Mouse (Mus musculus) liver, embryonic 14.5 days (tissue): Measurements from ENCODE around the gene Neurog3. TPM values are rescaled to one million over a fixed set of nuclear protein-coding genes. Genes with fewer than 3 reads are reported as not detected.

ENCODE experiments used
- ATAC-seq: fragments of 200-750 bp; cut with Nextera tagmentation; 2 replicates; pipeline ENCODE4 v1.8.0; 2017; ENCODE audit warnings: moderate number of reproducible peaks, mild to moderate bottlenecking, moderate library complexity; ENCODE audit not compliant: insufficient read depth
- DNase-seq, 3 experiments: peaks; one replicate each; pipeline ENCODE4 v3.0.0-alpha.2; 2012 to 2013; ENCODE audit warnings: low read depth in 3 of 3, low spot score in 3 of 3
- H3K27ac ChIP-seq: fragments of 300-500 bp; sonication (generic); 2 replicates; pipeline ENCODE4 v1.5.1; 2014; ENCODE audit warnings: moderate library complexity, mild to moderate bottlenecking, control low read depth, inconsistent platforms
- H3K27me3 ChIP-seq: fragments of 300-500 bp; sonication (generic); 2 replicates; pipeline ENCODE4 v1.6.1; 2014; ENCODE audit warnings: mild to moderate bottlenecking, low read length, moderate library complexity; ENCODE audit not compliant: control insufficient read depth, insufficient read depth
- H3K36me3 ChIP-seq: fragments of 300-500 bp; sonication (generic); replicated peaks from 2 replicates; pipeline ENCODE4 v1.6.1; 2014; ENCODE audit warnings: low read depth; ENCODE audit not compliant: control insufficient read depth, insufficient read depth
- H3K4me1 ChIP-seq, 2 experiments: fragments of 200-500 bp in 1 of 2; fragments of 300-500 bp in 1 of 2; sonication (generic) in 1 of 2; replicated peaks; 2 replicates each; pipeline ENCODE4 v1.6.1; 2012 to 2014; ENCODE audit warnings: antibody characterized with exemption in 1 of 2, inconsistent platforms in 1 of 2, low read length in 1 of 2; ENCODE audit not compliant: control insufficient read depth in 2 of 2, insufficient read depth in 2 of 2
- H3K4me2 ChIP-seq: fragments of 300-500 bp; sonication (generic); 2 replicates; pipeline ENCODE4 v1.6.1; 2014; ENCODE audit warnings: low read depth, mild to moderate bottlenecking, control low read depth, moderate library complexity
- H3K4me3 ChIP-seq, 2 experiments: fragments of 200-500 bp in 1 of 2; fragments of 300-500 bp in 1 of 2; sonication (generic) in 1 of 2; 2 replicates each; pipeline ENCODE4 v1.5.1; 2012 to 2014; ENCODE audit warnings: low read depth in 2 of 2, low read length in 2 of 2, mild to moderate bottlenecking in 2 of 2, control low read depth in 1 of 2, inconsistent platforms in 1 of 2, moderate library complexity in 1 of 2; ENCODE audit not compliant: insufficient read depth in 1 of 2
- H3K9ac ChIP-seq: fragments of 300-500 bp; sonication (generic); replicated peaks from 2 replicates; pipeline ENCODE4 v1.6.1; 2014; ENCODE audit warnings: mild to moderate bottlenecking, control low read depth, moderate library complexity
- H3K9me3 ChIP-seq: fragments of 300-500 bp; sonication (generic); 2 replicates; pipeline ENCODE4 v1.6.1; 2016; ENCODE audit warnings: low read length, mixed read lengths; ENCODE audit not compliant: control insufficient read depth
- CTCF ChIP-seq: IDR thresholded peaks from 2 replicates; pipeline ENCODE4 v1.5.1; 2016; ENCODE audit warnings: antibody characterized with exemption, low read depth, control low read depth
- EP300 ChIP-seq: IDR thresholded peaks from 2 replicates; pipeline ENCODE4 v1.6.1; 2016; ENCODE audit warnings: antibody characterized with exemption, low read depth
- WGBS: fragments of 180-500 bp; shearing (Covaris S2); extraction: QIAGEN DNeasy Blood & Tissue Kit; methylation state at CpG from one replicate; pipeline ENCODE4 v1.1.7; 2014; ENCODE audit not compliant: insufficient replicate concordance; 5-methylcytosine and 5-hydroxymethylcytosine counted together
- polyA plus RNA-seq, 2 experiments: library from polyadenylated mRNA; depleted of rRNA in 1 of 2; stranded (reverse) in 1 of 2; unstranded in 1 of 2; fragments of >200 nt; fragmentation: Nextera tagmentation in 1 of 2; extraction: Ambion mirVana in 1 of 2; gene quantifications; 2 replicates each; pipeline versions ENCODE4 v1.2.1 to v1.2.3; 2012 to 2014

Gene Neurog3
- polyA plus RNA-seq (2012; rRNA removed) (0.06 and 0.16 TPM in 2 replicates), polyA plus RNA-seq (2014; fragmentation: Nextera tagmentation; extraction: Ambion mirVana) (not detected in 2 replicates)

GRCm38 (mm10) chr10:62132691-62133281, at the start of gene Neurog3:
Neurog3 (plus strand) TSS chr10:62133090.
- Histone ChIP-seq H3K4me2 (no peak within 1 kb of the TSS), H3K4me3 (no peak within 1 kb of the TSS), H3K4me1 (no peaks in the 10 kb centered on the region), H3K36me3 (no peaks in the 10 kb centered on the region), H3K9ac (no peak within 1 kb of the TSS), H3K27me3 (peaks cover 75% of the 10 kb centered on the region), H3K27ac (no peak within 1 kb of the TSS), H3K9me3 (no peaks in the 10 kb centered on the region)
- no peak for TF ChIP-seq CTCF
- TF ChIP-seq EP300: no peak
- WGBS: 1% methylated on average over 29 of the region's 29 CpGs
- DNase-seq: no peak
- no peak for ATAC-seq

GRCm38 (mm10) chr10:62086044-62086443, 46.8 kb upstream of the Neurog3 start:
- no peak for DNase-seq
- Histone ChIP-seq H3K9me3 (no peaks in the 10 kb centered on the region), H3K27me3 (no peaks in the 10 kb centered on the region), H3K9ac (no peak overlapping the region), H3K4me1 (no peaks in the 10 kb centered on the region), H3K27ac (no peak overlapping the region), H3K4me2 (no peak overlapping the region), H3K36me3 (no peaks in the 10 kb centered on the region), H3K4me3 (no peak overlapping the region)
- TF ChIP-seq CTCF (no peak), EP300 (no peak)
- 21% methylated on average over 2 of the region's 2 CpGs for WGBS
- no peak for ATAC-seq

GRCm38 (mm10) chr10:62086826-62087225, 46.1 kb upstream of the Neurog3 start:
- H3K4me2 ChIP-seq: no peak overlapping the region
- WGBS: 77% methylated on average over 5 of the region's 5 CpGs
- ATAC-seq (no peak), DNase-seq (no peak)
- H3K9me3 ChIP-seq: no peaks in the 10 kb centered on the region
- no peaks in the 10 kb centered on the region for H3K36me3 ChIP-seq
- H3K9ac ChIP-seq: no peak overlapping the region
- no peak overlapping the region for H3K27ac ChIP-seq
- no peak for TF ChIP-seq EP300
- TF ChIP-seq CTCF: no peak
- H3K27me3 ChIP-seq: no peaks in the 10 kb centered on the region
- H3K4me1 ChIP-seq: no peaks in the 10 kb centered on the region
- H3K4me3 ChIP-seq: no peak overlapping the region

- no peak for DNase-seq
- H3K27me3 ChIP-seq: no peaks in the 10 kb centered on the region
- 54% methylated on average over 5 of the region's 5 CpGs for WGBS
- TF ChIP-seq CTCF (no peak), EP300 (no peak)
- no peaks in the 10 kb centered on the region for H3K4me1 ChIP-seq
- H3K27ac ChIP-seq: no peak overlapping the region
- no peak overlapping the region for H3K9ac ChIP-seq
- no peaks in the 10 kb centered on the region for H3K36me3 ChIP-seq
- H3K4me3 ChIP-seq: no peak overlapping the region
- no peaks in the 10 kb centered on the region for H3K9me3 ChIP-seq
- ATAC-seq: no peak
- no peak overlapping the region for H3K4me2 ChIP-seq
Measured at GRCm38 (mm10) chr10:62088411-62088810, 44.5 kb upstream of the Neurog3 start.

GRCm38 (mm10) chr10:62089071-62089470, 43.8 kb upstream of the Neurog3 start:
- 56% methylated on average over 7 of the region's 7 CpGs for WGBS
- no peak for DNase-seq
- no peak overlapping the region for H3K4me2 ChIP-seq
- H3K4me1 ChIP-seq: no peaks in the 10 kb centered on the region
- H3K4me3 ChIP-seq: no peak overlapping the region
- no peak overlapping the region for H3K9ac ChIP-seq
- H3K9me3 ChIP-seq: no peaks in the 10 kb centered on the region
- ATAC-seq: no peak
- no peaks in the 10 kb centered on the region for H3K27me3 ChIP-seq
- no peak overlapping the region for H3K27ac ChIP-seq
- TF ChIP-seq CTCF (no peak), EP300 (no peak)
- no peaks in the 10 kb centered on the region for H3K36me3 ChIP-seq
